Mouse (Mus musculus) forebrain, embryonic 11.5 days (tissue): ENCODE measurements around the gene Meox2. TPM values are rescaled to one million over a fixed set of nuclear protein-coding genes. Genes with fewer than 3 reads are reported as not detected.
A peak's percentile ranks its signal among the peaks of the same experiment; 100 is the strongest.
"Not testable (repeated sequence)": the region's sequence is repeated elsewhere in the genome, so short reads cannot be mapped to it uniquely, and the experiment has no call there.

ENCODE experiments used
- ATAC-seq: fragments of 200-750 bp; cut with Nextera tagmentation; replicated peaks from 2 replicates; pipeline ENCODE4 v1.8.0; 2017; ENCODE audit warnings: moderate TSS enrichment; ENCODE audit not compliant: low FRiP score
- DNase-seq: peaks from one replicate; pipeline ENCODE4 v3.0.0-alpha.2; 2017; ENCODE audit warnings: low spot score
- H3K27ac ChIP-seq: fragments of 300-500 bp; sonication (generic); 2 replicates; pipeline ENCODE4 v1.5.1; 2014; ENCODE audit warnings: low read depth, low read length
- H3K27me3 ChIP-seq: fragments of 300-500 bp; sonication (generic); 2 replicates; pipeline ENCODE4 v1.6.1; 2014; ENCODE audit warnings: mild to moderate bottlenecking, low read length, mixed read lengths; ENCODE audit not compliant: control insufficient read depth, insufficient read depth
- H3K36me3 ChIP-seq: fragments of 300-500 bp; sonication (generic); 2 replicates; pipeline ENCODE4 v1.6.1; 2014; ENCODE audit warnings: mild to moderate bottlenecking, low read length, moderate library complexity, mixed read lengths; ENCODE audit not compliant: control insufficient read depth, insufficient read depth
- H3K4me1 ChIP-seq: fragments of 300-500 bp; sonication (generic); replicated peaks from 2 replicates; pipeline ENCODE4 v1.6.1; 2014; ENCODE audit warnings: low read length, mixed read lengths; ENCODE audit not compliant: control insufficient read depth, insufficient read depth
- H3K4me2 ChIP-seq: fragments of 300-500 bp; sonication (generic); 2 replicates; pipeline ENCODE4 v1.6.1; 2014; ENCODE audit warnings: low read depth, mild to moderate bottlenecking, low read length, moderate library complexity, mixed read lengths; ENCODE audit not compliant: severe bottlenecking
- H3K4me3 ChIP-seq: fragments of 300-500 bp; sonication (generic); 2 replicates; pipeline ENCODE4 v1.5.1; 2014; ENCODE audit warnings: low read depth, low read length
- H3K9ac ChIP-seq: fragments of 300-500 bp; sonication (generic); 2 replicates; pipeline ENCODE4 v1.6.1; 2014; ENCODE audit warnings: low read length
- H3K9me3 ChIP-seq: fragments of 300-500 bp; sonication (generic); 2 replicates; pipeline ENCODE4 v1.6.1; 2016; ENCODE audit warnings: low read length, mixed read lengths; ENCODE audit not compliant: control insufficient read depth
- WGBS: fragments of 180-500 bp; shearing (Covaris S2); extraction: QIAGEN DNeasy Blood & Tissue Kit; methylation state at CpG from one replicate; pipeline ENCODE4 v1.1.7; 2014; 5-methylcytosine and 5-hydroxymethylcytosine counted together
- polyA plus RNA-seq: library from polyadenylated mRNA; unstranded; fragments of >200 nt; fragmentation: Nextera tagmentation; extraction: Ambion mirVana; gene quantifications from 2 replicates; pipeline ENCODE4 v1.2.1, GENCODE M21; 2014

Meox2 gene
- polyA plus RNA-seq = 0.15 and 0.33 TPM in 2 replicates

DNA sequence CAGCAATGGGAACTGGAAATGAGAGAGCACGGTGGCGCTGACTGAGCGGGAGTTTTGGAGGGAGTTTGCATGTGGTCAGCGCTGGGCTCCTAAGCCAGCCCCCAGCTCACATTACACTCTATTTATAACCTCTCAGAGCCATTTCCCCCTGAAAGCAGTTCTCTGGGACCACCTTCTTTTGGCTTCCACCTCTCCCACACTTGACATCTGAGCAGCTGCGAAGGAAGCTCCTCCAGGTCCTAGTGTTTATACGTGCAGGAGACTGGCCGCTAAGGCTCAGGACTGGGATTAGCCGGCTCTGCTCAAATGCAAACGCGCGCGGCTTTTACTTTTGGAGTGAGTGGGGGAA lies at the start of gene Meox2:
Gene Meox2 (plus strand): TSS at position 151 of the 349 bp plus-strand sequence.
- Histone ChIP-seq H3K36me3 (no peaks in the 10 kb centered on the region), H3K4me2 (peak within 1 kb of the TSS; percentile 84), H3K9ac (no peak within 1 kb of the TSS), H3K4me1 (peaks cover 6% of the 10 kb centered on the region; the same call in 1 of the 2 replicates), H3K4me3 (peak within 1 kb of the TSS; percentile 37), H3K27me3 (peaks cover 33% of the 10 kb centered on the region), H3K27ac (no peak within 1 kb of the TSS), H3K9me3 (no peaks in the 10 kb centered on the region)
- DNase-seq (peak; percentile 76), ATAC-seq (peak; percentile 69)
- 0% methylated on average over 12 of the region's 12 CpGs for WGBS

DNA sequence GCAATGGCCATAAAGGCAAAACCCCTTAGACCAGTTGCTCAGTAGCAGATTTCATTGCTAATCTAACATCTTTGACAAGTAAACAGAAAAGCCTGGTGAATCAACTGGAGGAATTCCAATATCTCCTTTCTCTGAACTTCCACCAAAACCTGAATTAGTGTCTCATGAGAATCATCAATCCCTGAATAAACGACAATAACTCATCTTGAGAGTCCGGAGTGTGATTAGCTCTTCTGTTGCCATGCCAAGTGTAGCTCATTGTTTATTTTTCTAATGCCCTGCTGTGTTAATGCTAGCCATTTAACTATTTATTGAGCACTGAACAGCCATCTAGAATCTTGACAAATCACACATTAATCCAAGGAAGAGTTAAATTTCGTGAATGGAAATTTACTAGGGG lies 35.7 kb upstream of the Meox2 start:
- Histone ChIP-seq H3K4me1 (no peaks in the 10 kb centered on the region), H3K36me3 (no peaks in the 10 kb centered on the region), H3K9me3 (no peaks in the 10 kb centered on the region), H3K27ac (no peak overlapping the region), H3K9ac (no peak overlapping the region), H3K4me3 (no peak overlapping the region), H3K27me3 (no peaks in the 10 kb centered on the region), H3K4me2 (no peak overlapping the region)
- ATAC-seq (no peak), DNase-seq (no peak)
- whole genome bisulfite sequencing = 53% methylated on average over 3 of the region's 3 CpGs

DNA sequence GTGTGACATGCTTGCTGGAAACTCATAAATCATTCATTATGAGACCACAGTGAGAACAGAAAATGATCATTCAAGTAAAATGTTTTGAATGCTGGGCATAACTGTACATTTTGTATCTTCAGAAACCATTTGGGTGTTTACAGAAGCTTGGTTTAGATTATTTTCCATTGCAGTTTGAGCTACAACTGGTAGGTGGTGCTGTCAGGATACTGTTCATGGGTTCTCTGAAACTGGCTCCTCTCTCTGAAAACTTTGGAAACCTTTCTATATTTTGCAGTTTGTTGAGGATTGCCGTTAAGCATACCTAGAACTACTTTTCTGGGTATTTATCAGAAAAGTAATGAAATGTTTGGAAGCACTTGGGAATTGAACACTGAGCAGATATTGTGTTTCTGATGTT lies 31.0 kb upstream of the Meox2 start:
- Histone ChIP-seq H3K9ac (no peak overlapping the region), H3K4me3 (no peak overlapping the region), H3K27ac (no peak overlapping the region), H3K4me2 (no peak overlapping the region), H3K27me3 (no peaks in the 10 kb centered on the region), H3K9me3 (no peaks in the 10 kb centered on the region), H3K4me1 (no peaks in the 10 kb centered on the region), H3K36me3 (no peaks in the 10 kb centered on the region)
- WGBS = 76% methylated on average over 1 of the region's 1 CpGs
- ATAC-seq (no peak), DNase-seq (no peak)

DNA sequence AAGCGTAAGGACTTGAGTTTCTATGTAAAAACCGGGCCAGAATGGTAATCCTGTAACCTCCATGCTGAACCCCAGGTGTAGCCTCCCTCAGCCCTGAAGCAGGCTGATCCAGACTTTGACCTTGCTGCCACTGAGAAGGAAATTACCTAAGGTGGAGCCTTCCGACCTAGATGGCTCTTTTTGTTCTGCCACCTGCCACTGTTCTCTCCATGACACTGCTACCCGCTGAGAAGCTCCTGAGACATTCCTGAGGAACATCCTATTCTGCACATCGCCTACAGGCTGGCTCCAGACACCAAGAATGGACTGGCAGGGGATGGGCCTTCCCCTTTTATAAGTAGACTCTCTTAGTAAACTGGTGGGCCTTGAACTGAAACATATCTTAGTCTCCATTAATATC lies 28.3 kb upstream of the Meox2 start:
- not testable (repeated sequence) for DNase-seq, H3K27me3 ChIP-seq, H3K36me3 ChIP-seq, H3K4me1 ChIP-seq, ATAC-seq, H3K4me2 ChIP-seq, H3K4me3 ChIP-seq, H3K9me3 ChIP-seq, H3K9ac ChIP-seq, H3K27ac ChIP-seq
- 49% methylated on average over 5 of the region's 5 CpGs for WGBS

DNA sequence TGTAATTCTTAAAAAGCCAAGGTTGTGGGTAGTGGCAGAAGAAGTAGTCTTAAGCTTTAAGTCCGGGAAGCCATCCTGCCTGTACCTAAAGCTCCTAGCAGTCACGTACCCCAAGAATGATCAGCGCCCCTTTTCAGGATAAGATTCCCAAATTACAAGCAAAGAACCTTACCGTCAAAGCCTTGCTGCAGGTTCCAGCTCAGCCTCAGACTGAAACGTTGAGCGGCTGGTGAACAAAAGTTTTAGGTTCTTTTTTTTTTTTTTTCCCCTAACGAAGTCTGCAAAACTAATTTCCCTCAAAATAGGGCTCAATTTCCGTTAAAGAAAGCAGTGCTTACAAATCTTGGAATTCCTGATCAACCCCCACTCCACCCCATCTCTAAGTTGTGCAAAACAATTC lies 1.8 kb upstream of the Meox2 start:
- Histone ChIP-seq H3K27me3 (peaks cover 33% of the 10 kb centered on the region), H3K4me3 (no peak overlapping the region)
- ATAC-seq = no peak

DNA sequence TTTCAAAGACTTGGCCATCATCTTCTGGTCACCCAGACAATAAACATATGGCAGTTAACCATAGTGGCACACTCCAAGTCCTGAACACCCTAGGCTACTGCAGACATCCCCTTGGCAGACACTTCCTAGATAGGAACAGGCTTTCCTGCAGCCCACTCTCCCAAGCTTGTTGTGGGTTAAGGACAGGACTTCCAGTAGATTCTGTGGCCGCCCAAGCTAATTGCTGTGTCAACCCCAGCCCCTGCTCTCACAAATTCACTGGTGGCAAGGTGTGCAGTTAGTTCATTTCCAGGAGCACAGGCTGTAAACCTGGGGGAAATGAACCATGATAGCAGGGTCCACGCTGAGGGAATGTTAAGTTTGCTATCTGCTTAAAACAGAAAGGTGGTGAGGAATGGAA lies 1.2 kb upstream of the Meox2 start:
- peaks cover 33% of the 10 kb centered on the region for H3K27me3 ChIP-seq
- DNase-seq = no peak
- ATAC-seq = no peak

More for the DNA sequence above, 1.8 kb upstream of the Meox2 start:
- no peak overlapping the region for H3K4me2 ChIP-seq
- no peak overlapping the region for H3K27ac ChIP-seq
- H3K4me1 ChIP-seq = peaks cover 6% of the 10 kb centered on the region; the same call in 1 of the 2 replicates
- 32% methylated on average over 8 of the region's 8 CpGs for WGBS
- no peaks in the 10 kb centered on the region for H3K9me3 ChIP-seq
- no peaks in the 10 kb centered on the region for H3K36me3 ChIP-seq
- no peak overlapping the region for H3K9ac ChIP-seq
- no peak for DNase-seq

DNA sequence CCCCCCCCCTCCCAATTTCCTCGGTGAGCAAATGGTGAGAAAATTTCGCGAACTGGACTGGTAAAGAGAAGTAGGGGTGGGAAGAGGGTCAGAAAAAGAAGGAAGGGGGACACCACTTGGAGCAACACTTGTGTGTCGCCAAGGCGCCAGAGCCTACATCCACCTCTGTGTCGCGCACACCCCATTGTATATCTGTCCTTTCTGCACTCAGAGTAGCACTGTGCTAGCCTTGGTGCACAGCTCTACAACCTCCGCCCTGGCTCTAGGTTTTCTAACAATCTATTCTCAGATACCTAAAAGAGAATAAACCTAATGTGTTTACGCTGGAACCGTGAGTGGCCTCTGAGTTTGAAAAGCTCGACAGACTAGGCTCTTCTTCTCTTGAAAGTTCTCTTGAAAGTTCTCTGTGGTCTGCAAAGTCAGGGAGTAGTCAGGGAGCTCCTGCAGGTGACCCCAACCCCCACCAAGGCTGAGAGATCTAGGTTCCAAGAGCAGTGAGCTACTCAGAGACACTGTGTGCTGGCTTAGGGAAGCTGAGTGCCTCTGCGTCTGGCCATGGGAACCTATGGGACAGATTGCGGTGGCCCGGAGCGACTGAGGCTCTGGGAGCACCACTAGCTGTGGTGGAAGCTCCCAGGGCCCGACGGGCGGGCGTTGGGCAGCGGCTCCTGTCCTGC lies 489 bp upstream of the Meox2 start:
- WGBS = 19% methylated on average over 20 of the region's 20 CpGs

More for the DNA sequence above, 1.2 kb upstream of the Meox2 start:
- Histone ChIP-seq H3K4me2 (no peak overlapping the region), H3K4me1 (peaks cover 6% of the 10 kb centered on the region; the same call in 1 of the 2 replicates), H3K9me3 (no peaks in the 10 kb centered on the region), H3K9ac (no peak overlapping the region), H3K27ac (no peak overlapping the region), H3K36me3 (no peaks in the 10 kb centered on the region), H3K4me3 (no peak overlapping the region)
- 43% methylated on average over 2 of the region's 2 CpGs for WGBS

DNA sequence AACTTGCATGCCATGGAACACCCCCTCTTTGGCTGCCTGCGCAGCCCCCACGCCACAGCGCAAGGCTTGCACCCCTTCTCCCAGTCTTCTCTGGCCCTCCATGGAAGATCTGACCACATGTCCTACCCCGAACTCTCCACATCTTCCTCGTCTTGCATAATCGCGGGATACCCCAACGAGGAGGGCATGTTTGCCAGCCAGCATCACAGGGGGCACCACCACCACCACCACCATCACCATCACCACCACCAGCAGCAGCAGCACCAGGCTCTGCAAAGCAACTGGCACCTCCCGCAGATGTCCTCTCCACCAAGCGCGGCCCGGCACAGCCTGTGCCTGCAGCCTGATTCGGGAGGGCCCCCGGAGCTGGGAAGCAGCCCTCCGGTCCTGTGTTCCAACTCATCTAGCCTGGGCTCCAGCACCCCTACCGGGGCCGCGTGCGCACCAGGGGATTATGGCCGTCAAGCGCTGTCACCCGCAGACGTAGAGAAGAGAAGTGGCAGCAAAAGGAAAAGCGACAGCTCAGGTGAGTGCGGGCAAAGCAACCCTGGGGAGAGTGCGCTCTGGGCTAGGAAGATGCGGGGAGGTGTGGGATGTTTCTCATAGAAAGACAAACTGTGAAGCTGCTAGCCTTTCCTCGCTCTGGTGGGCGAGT lies 606 bp downstream of the Meox2 start:
- WGBS = under 1% methylated on average over 29 of the region's 29 CpGs
- Histone ChIP-seq H3K4me1 (peaks cover 6% of the 10 kb centered on the region; the same call in 1 of the 2 replicates), H3K4me3 (peak overlapping the region; percentile 37), H3K27me3 (peaks cover 33% of the 10 kb centered on the region), H3K27ac (no peak overlapping the region), H3K4me2 (peak overlapping the region; percentile 84), H3K9me3 (no peaks in the 10 kb centered on the region), H3K9ac (no peak overlapping the region), H3K36me3 (no peaks in the 10 kb centered on the region)
- peak; percentile 62 for DNase-seq
- ATAC-seq = peak; percentile 63

More for the DNA sequence above, 489 bp upstream of the Meox2 start:
- Histone ChIP-seq H3K4me2 (peak overlapping the region; percentile 84), H3K4me3 (peak overlapping the region; percentile 37), H3K27ac (no peak overlapping the region), H3K9ac (no peak overlapping the region), H3K9me3 (no peaks in the 10 kb centered on the region), H3K4me1 (peaks cover 6% of the 10 kb centered on the region; the same call in 1 of the 2 replicates), H3K27me3 (peaks cover 33% of the 10 kb centered on the region), H3K36me3 (no peaks in the 10 kb centered on the region)
- ATAC-seq = peak; percentile 34; the same call in 1 of the 2 replicates
- DNase-seq = no peak
